Comparison of ENCODE assay signal across 24 mouse cellular contexts in genomic region chr8:3625445-3625844, GRCm38 (mm10). TPM values are rescaled to one million over a fixed set of nuclear protein-coding genes. Genes with fewer than 3 reads are reported as not detected.
"Had no signal": no experiment of that assay in that cellular context is flagged by ENCODE, and none has a peak within 500 bp of the region (broad histone marks: within the 10 kb centered on the region; RNA-seq: fewer than 3 reads in every experiment).

Gene Pcp2, minus strand, starts transcription at chr8:3625545.

- H3K9ac ChIP-seq: limb, embryonic 12.5 days; limb, embryonic 15.5 days; liver, embryonic 14.5 days; liver, postnatal 0 days; lung, embryonic 14.5 days; midbrain, embryonic 12.5 days; midbrain, embryonic 15.5 days; neural tube, embryonic 13.5 days; stomach, embryonic 15.5 days had no signal

- H3K4me2 ChIP-seq: limb, embryonic 12.5 days; limb, embryonic 15.5 days; liver, embryonic 11.5 days; lung, embryonic 14.5 days; midbrain, embryonic 12.5 days; midbrain, embryonic 15.5 days; neural tube, embryonic 13.5 days; stomach, embryonic 15.5 days had no signal

- H3K27ac ChIP-seq: limb, embryonic 12.5 days; limb, embryonic 15.5 days; liver, embryonic 14.5 days; macrophage; midbrain, embryonic 12.5 days; midbrain, embryonic 15.5 days; neural tube, embryonic 13.5 days; stomach, embryonic 15.5 days had no signal

- H3K36me3 ChIP-seq: limb, embryonic 12.5 days; limb, embryonic 15.5 days; midbrain, embryonic 12.5 days; midbrain, embryonic 15.5 days; stomach, embryonic 15.5 days had no signal

- H3K4me3 ChIP-seq: limb, embryonic 12.5 days; limb, embryonic 15.5 days; midbrain, embryonic 12.5 days; midbrain, embryonic 15.5 days; neural tube, embryonic 13.5 days; stomach, embryonic 15.5 days had no signal

- DNase-seq: kidney, adult 18-20 months; kidney, adult 9 months; kidney, postnatal 14 days; kidney, postnatal 4 days; left cerebral cortex, postnatal 4 days; liver, postnatal 0 days; lung, embryonic 14.5 days; right cerebral cortex, postnatal 25 days; spleen, adult 18-20 months; thymus, adult 2 months; thymus, postnatal 14 days; thymus, postnatal 4 days had no signal

- ATAC-seq: liver, postnatal 0 days; lung, postnatal 0 days; midbrain, embryonic 15.5 days had no signal

- H3K9me3 ChIP-seq: limb, embryonic 12.5 days; limb, embryonic 15.5 days; midbrain, embryonic 12.5 days; midbrain, embryonic 15.5 days; neural tube, embryonic 13.5 days; stomach, embryonic 15.5 days had no signal

- H3K27me3 ChIP-seq: midbrain, embryonic 15.5 days had no signal

RNA-seq across cellular contexts. Expression of gene Pcp2, which starts in this region (rescaled TPM):
- total RNA-seq: left cerebral cortex, adult 8-10 months; megakaryocyte, adult 5-6 weeks had no signal
- polyA plus RNA-seq: lung, embryonic 14.5 days; lung, postnatal 0 days; macrophage; midbrain, embryonic 12.5 days; neural tube, embryonic 13.5 days; stomach, embryonic 15.5 days had no signal
